Mouse (Mus musculus) kidney, embryonic 16.5 days (tissue): ENCODE measurements around the gene Anapc11. TPM values are rescaled to one million over a fixed set of nuclear protein-coding genes. Genes with fewer than 3 reads are reported as not detected.
"Not testable (repeated sequence)": the region's sequence is repeated elsewhere in the genome, so short reads cannot be mapped to it uniquely, and the experiment has no call there.

Experiments used
- ATAC-seq: fragments of 200-750 bp; cut with Nextera tagmentation; 2 replicates; pipeline ENCODE4 v1.8.0; 2017; ENCODE audit warnings: moderate TSS enrichment; ENCODE audit not compliant: low FRiP score, low TSS enrichment
- H3K27ac ChIP-seq: fragments of 300-500 bp; sonication (generic); 2 replicates; pipeline ENCODE4 v1.5.1; 2014; ENCODE audit warnings: low read length
- H3K27me3 ChIP-seq: fragments of 300-500 bp; sonication (generic); 2 replicates; pipeline ENCODE4 v1.6.1; 2014; ENCODE audit warnings: low read length, control low read depth, mixed read lengths; ENCODE audit not compliant: insufficient read depth
- H3K36me3 ChIP-seq: fragments of 300-500 bp; sonication (generic); 2 replicates; pipeline ENCODE4 v1.6.1; 2014; ENCODE audit warnings: low read length, control low read depth, mixed read lengths; ENCODE audit not compliant: insufficient read depth
- H3K4me1 ChIP-seq: fragments of 300-500 bp; sonication (generic); 2 replicates; pipeline ENCODE4 v1.6.1; 2014; ENCODE audit warnings: low read length, control low read depth, mixed read lengths; ENCODE audit not compliant: insufficient read depth
- H3K4me2 ChIP-seq: fragments of 300-500 bp; sonication (generic); replicated peaks from 2 replicates; pipeline ENCODE4 v1.6.1; 2014; ENCODE audit warnings: low read depth, low read length
- H3K4me3 ChIP-seq: fragments of 300-500 bp; sonication (generic); 2 replicates; pipeline ENCODE4 v1.5.1; 2014; ENCODE audit warnings: mild to moderate bottlenecking, low read length
- H3K9ac ChIP-seq: fragments of 300-500 bp; sonication (generic); replicated peaks from 2 replicates; pipeline ENCODE4 v1.6.1; 2014; ENCODE audit warnings: low read length
- H3K9me3 ChIP-seq: fragments of 300-500 bp; sonication (generic); 2 replicates; pipeline ENCODE4 v1.6.1; 2016; ENCODE audit warnings: low read length, control low read depth
- WGBS: fragments of 180-500 bp; shearing (Covaris S2); extraction: QIAGEN DNeasy Blood & Tissue Kit; methylation state at CpG from one replicate; pipeline ENCODE4 v1.1.7; 2014; 5-methylcytosine and 5-hydroxymethylcytosine counted together
- polyA plus RNA-seq: library from polyadenylated mRNA; unstranded; fragments of >200 nt; fragmentation: Nextera tagmentation; extraction: Ambion mirVana; gene quantifications from 2 replicates; pipeline ENCODE4 v1.2.1, GENCODE M21; 2015

Anapc11 gene
- polyA plus RNA-seq, 1 experiment from 2014 or later: 195 TPM

DNA sequence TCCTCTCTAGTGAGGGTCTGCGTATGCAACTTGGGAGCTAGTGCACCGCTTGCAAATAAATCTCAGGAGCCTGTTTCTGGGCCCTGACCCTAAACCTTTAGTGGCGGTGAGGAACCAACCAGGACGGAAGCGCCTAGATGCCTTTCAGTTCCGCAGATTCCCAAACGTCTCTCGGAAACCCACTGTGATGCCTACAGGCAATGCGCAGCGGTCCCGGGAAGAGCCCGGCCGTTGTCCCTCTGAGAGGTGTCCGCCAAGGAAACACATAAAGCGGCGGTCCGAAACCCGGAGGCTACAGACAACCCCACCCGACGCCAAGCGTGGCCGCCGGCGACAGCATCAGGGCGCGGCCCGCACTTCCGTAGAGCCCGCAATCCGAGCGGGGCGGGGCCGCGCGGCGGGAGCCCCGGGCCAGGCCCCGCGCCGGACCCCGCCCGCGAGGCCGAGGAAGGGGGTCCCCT, 17.3 kb upstream of the Anapc11 start:
- Histone ChIP-seq H3K4me3 (peak overlapping the region; percentile 88), H3K4me1 (peaks cover 41% of the 10 kb centered on the region), H3K27me3 (no peaks in the 10 kb centered on the region), H3K27ac (peak overlapping the region; percentile 90), H3K36me3 (peaks cover 45% of the 10 kb centered on the region), H3K4me2 (peak overlapping the region; percentile 61), H3K9ac (peak overlapping the region; percentile 97), H3K9me3 (0 out of 2 replicates have a peak, but pooled peaks cover 4% of the 10 kb centered on the region)
- under 1% methylated on average over 39 of the region's 44 CpGs for WGBS
- peak; percentile 44; the same call in 1 of the 2 replicates for ATAC-seq

DNA sequence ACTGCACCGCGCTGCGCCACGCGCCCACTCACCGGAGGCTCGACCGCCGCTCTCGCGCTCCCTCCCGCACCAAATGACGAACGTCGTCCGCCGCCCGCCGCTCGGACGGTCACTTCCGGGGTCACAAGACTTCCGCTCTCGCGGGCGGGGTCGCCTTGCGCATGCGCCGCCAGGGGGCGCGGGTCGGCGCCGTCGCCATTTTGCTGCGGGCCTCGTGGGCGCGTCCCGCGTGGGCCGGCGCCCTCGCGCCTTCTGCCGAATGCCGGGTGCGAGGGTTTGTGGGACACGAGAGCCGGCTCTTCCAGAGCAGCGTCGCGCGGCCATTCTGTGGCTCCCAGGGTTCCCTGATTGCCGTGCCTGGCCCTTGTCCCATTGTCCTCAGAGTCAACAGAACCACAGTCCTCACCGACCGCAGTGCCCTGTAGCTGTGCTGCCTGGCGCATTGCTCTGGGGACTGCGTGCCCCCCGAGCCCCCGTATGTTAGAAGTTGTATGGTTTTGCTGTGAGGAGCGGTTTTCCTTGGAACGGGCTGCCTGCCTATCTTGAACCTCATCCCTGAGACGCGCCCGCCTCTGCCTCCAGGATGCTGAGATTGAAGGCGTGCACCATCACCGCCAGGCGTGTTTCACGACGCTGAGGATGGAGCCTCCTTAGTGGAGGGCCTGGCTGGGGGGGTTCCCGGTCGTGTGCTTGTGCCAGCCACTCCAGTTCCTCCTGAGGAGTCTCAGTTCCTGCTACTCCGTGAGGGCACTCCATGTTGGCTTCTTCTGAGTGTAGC, 16.5 kb upstream of the Anapc11 start, which contains the start of gene Arhgdia:
Arhgdia (minus strand) TSS at position 135 of the 778 bp plus-strand sequence.
- Histone ChIP-seq H3K9ac (peak within 1 kb of the TSS; percentile 97), H3K9me3 (0 out of 2 replicates have a peak, but pooled peaks cover 4% of the 10 kb centered on the region), H3K4me3 (peak within 1 kb of the TSS; percentile 88), H3K4me1 (peaks cover 41% of the 10 kb centered on the region), H3K27ac (peak within 1 kb of the TSS; percentile 90), H3K27me3 (no peaks in the 10 kb centered on the region), H3K36me3 (peaks cover 49% of the 10 kb centered on the region), H3K4me2 (peak within 1 kb of the TSS; percentile 61)
- 6% methylated on average over 69 of the region's 75 CpGs for WGBS
- peak; percentile 24 for ATAC-seq

DNA sequence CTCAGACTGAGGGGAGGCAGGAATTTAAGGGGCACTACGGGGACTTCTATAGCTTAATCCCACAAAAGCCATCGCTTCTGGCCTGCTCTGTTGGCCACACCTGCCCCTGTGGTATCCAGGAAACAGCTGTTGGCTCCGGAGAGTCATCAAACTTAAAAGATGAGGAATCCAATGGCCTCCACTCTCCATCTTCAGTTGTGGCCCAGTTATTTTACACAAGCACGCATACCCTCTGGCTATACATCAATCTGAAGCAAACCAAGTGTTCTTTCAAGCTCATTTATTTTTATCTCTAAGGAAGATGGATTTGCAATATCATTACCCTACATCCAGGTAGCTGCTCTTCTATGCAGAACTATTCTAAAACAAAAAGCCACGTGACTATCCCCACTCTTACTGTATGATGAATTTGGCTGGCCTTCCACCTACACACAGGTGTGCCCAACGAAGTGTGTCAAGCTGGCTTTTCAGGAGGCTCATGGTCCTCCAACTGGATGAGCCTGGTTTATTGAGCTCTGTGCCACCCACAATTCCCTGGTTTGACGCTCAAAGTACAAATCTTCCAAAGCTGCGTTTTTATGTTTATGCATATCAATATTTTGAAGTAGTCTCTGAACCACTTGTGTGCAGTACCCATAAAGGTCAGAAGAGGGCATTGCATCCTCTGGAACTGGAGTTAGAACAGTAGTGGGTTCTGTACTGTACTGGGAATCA, 15.8 kb upstream of the Anapc11 start:
- 0 out of 2 replicates have a peak, but pooled peaks cover 4% of the 10 kb centered on the region for H3K9me3 ChIP-seq
- H3K36me3 ChIP-seq: peaks cover 52% of the 10 kb centered on the region
- peak overlapping the region; percentile 61 for H3K4me2 ChIP-seq
- H3K27ac ChIP-seq: peak overlapping the region; percentile 90
- no peaks in the 10 kb centered on the region for H3K27me3 ChIP-seq
- H3K4me1 ChIP-seq: peaks cover 39% of the 10 kb centered on the region
- H3K4me3 ChIP-seq: peak overlapping the region; percentile 88
- H3K9ac ChIP-seq: peak overlapping the region; percentile 97
- no peak for ATAC-seq
- 73% methylated on average over 8 of the region's 8 CpGs for WGBS

DNA sequence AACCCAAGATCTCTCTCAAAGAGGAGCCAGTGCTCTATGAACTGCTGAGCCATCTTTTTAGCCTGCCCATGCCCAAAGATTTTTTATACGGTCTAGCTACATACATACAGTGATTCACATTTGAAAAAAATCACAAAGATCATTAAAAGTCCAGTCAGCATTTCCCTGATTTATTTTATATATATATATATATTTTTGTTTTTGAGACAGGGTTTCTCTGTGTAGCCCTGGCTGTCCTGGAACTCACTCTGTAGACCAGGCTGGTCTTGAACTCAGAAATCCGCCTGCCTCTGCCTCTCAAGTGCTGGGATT, 15.3 kb upstream of the Anapc11 start:
- H3K9me3 ChIP-seq, H3K4me3 ChIP-seq, H3K27ac ChIP-seq, H3K4me2 ChIP-seq, ATAC-seq, H3K27me3 ChIP-seq, H3K9ac ChIP-seq: not testable (repeated sequence)
- Histone ChIP-seq H3K36me3 (peaks cover 47% of the 10 kb centered on the region), H3K4me1 (peaks cover 35% of the 10 kb centered on the region)
- 87% methylated on average over 2 of the region's 2 CpGs for WGBS

DNA sequence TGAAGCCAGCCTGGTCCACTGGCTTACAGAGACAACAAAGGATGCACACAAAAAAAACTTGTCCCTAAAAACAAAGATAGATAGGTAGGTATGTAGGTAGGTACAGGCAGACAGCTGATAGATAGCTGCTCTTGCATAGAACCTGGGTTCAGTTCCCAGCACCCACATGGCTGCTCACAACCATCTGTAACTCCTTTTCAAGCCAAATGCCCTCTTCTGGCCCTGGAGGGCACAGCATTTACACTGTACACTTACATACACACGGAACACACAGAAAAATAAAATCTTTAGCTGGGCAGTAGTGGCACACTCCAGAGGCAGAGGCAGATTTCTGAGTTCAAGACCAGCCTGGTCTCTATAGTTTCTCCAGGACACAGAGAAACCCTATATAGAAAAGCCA, 14.3 kb upstream of the Anapc11 start:
- 0 out of 2 replicates have a peak, but pooled peaks cover 4% of the 10 kb centered on the region for H3K9me3 ChIP-seq
- ATAC-seq: no peak
- H3K4me2 ChIP-seq: no peak overlapping the region
- no peak overlapping the region for H3K9ac ChIP-seq
- H3K36me3 ChIP-seq: peaks cover 45% of the 10 kb centered on the region
- H3K27ac ChIP-seq: no peak overlapping the region
- 100% methylated on average over 1 of the region's 1 CpGs for WGBS
- H3K4me3 ChIP-seq: no peak overlapping the region
- H3K4me1 ChIP-seq: peaks cover 25% of the 10 kb centered on the region
- no peaks in the 10 kb centered on the region for H3K27me3 ChIP-seq

DNA sequence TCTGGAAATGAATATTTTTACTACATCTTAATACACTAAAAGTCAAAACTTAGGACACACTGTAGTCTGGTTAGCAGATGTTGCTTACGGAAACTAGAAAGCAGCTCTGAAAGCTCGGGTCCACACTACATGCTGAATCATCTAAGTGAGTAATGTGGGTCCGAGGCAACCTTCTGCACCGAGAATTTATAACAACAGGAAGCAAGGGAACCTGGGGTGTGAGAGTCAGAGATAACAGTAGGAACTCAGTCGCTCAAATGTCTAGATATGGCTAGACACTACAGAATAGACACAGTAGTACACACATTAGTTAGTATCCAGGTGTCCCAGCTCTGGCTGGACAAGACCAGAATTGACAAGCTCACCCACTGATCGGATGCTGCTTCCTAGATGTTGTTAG, 9.7 kb upstream of the Anapc11 start:
- H3K36me3 ChIP-seq: peaks cover 68% of the 10 kb centered on the region
- 0 out of 2 replicates have a peak, but pooled peaks cover 4% of the 10 kb centered on the region for H3K9me3 ChIP-seq
- no peaks in the 10 kb centered on the region for H3K27me3 ChIP-seq
- no peak overlapping the region for H3K27ac ChIP-seq
- 91% methylated on average over 6 of the region's 6 CpGs for WGBS
- ATAC-seq: no peak
- no peak overlapping the region for H3K9ac ChIP-seq
- H3K4me1 ChIP-seq: no peaks in the 10 kb centered on the region
- no peak overlapping the region for H3K4me3 ChIP-seq
- H3K4me2 ChIP-seq: no peak overlapping the region

DNA sequence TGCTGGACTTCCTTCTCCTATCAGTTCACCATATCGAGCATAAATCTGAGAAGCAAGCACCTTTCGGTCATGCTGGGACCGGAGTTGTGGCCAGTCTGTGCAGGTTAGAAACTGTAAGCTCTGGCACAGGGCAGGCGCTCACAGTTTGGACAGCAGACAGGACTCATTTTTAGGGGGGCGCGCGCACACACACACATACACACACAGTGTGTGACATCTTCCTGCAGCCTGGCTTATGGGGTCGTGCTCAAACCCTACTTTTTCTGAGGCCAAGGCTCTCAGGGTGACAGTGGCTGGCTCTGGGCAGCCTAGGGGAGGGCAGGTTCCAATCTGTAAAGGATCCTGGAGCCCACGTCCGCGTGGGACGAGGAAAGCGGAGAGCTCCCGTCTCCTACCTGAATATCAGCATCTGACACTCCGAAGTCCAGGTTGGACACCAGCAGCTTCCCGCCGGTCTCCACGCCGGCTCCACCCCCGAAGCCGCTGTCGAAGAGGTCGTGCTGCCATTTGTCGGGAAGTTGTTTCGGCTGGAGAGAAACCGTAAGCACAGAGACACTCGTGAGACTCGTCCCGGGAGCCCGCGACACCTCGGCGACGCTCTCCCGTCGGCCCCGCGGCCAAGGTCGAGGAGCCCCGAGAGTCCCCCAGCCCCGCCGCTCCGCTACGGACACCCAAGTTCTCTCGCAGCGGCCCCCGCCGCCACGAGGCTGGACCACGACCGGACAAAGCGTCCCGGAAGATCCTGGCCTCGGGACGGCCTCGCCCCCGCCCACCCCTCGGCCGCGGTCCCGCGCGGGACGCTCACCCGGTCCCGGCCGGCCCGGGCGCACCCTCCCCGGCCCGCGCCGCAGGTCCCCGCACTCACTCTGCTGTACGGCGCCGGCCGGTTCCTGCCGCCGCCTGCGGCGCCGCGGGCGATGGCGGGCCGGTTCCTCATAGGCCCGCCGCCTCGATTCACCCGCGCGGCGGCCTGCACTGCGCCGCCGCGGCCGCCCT, 683 bp upstream of the Anapc11 start:
- Histone ChIP-seq H3K27me3 (no peaks in the 10 kb centered on the region), H3K27ac (peak overlapping the region; percentile 84), H3K4me2 (peak overlapping the region; percentile 92), H3K4me3 (peak overlapping the region; percentile 91), H3K9ac (peak overlapping the region; percentile 97), H3K9me3 (no peaks in the 10 kb centered on the region), H3K4me1 (peaks cover 18% of the 10 kb centered on the region), H3K36me3 (peaks cover 51% of the 10 kb centered on the region)
- ATAC-seq: peak; percentile 75
- WGBS: 3% methylated on average over 91 of the region's 99 CpGs

DNA sequence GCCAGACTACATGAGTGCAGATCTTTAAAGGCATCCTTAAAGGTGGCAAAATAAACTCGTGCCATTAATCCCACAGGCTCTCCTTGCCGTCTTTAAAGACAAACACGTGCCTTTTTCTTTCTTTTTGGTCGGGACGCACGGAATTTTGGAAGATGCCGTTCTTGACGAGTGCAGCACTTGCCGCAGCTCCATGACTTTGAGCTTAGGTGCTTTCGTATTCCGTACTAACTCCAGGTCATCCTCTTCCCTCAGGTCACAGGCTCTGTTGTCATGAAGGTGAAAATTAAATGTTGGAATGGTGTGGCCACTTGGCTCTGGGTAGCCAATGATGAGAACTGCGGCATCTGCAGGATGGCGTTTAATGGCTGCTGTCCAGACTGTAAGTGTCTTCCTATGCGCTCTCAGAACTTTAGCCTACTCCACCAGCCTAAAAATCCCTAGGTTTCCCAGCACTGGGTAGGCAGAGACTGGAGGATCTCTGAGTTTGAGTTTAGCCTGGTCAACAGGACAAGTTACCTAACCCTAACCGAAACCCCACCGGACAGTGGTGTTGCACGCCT, 849 bp downstream of the Anapc11 start:
- H3K9me3 ChIP-seq: no peaks in the 10 kb centered on the region
- peak overlapping the region; percentile 97 for H3K9ac ChIP-seq
- peak overlapping the region; percentile 82 for H3K27ac ChIP-seq
- H3K36me3 ChIP-seq: peaks cover 46% of the 10 kb centered on the region
- no peaks in the 10 kb centered on the region for H3K27me3 ChIP-seq
- H3K4me3 ChIP-seq: peak overlapping the region; percentile 91
- no peak for ATAC-seq
- WGBS: 41% methylated on average over 17 of the region's 17 CpGs
- H3K4me2 ChIP-seq: peak overlapping the region; percentile 84
- peaks cover 18% of the 10 kb centered on the region for H3K4me1 ChIP-seq

DNA sequence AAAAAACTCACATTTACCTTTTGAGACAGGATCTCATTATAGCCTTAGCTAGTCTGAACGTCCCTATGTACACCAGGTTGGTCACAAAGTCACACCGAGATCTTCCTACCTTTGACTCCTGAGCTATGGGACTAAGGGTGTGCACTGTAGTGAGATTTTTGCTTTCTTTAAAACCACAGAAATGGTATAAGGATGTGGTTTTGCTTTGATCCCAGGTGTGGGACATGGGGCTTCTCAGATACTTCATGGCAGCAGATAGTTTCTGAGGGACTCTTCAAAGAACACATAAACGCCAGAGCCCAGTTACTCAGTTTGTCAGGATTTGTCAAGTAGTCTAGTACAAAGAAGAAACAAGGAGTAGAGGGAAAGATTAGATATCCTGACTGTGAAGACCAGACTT, 2.5 kb downstream of the Anapc11 start:
- ATAC-seq: no peak
- peaks cover 18% of the 10 kb centered on the region for H3K4me1 ChIP-seq
- 95% methylated on average over 3 of the region's 3 CpGs for WGBS
- H3K27me3 ChIP-seq: no peaks in the 10 kb centered on the region
- H3K9ac ChIP-seq: no peak overlapping the region
- peaks cover 41% of the 10 kb centered on the region for H3K36me3 ChIP-seq
- H3K27ac ChIP-seq: no peak overlapping the region
- no peak overlapping the region for H3K4me3 ChIP-seq
- no peak overlapping the region for H3K4me2 ChIP-seq
- no peaks in the 10 kb centered on the region for H3K9me3 ChIP-seq
